Mouse (Mus musculus) lung, postnatal 0 days (tissue): Measurements from ENCODE around the gene Flad1. TPM values are rescaled to one million over a fixed set of nuclear protein-coding genes. Genes with fewer than 3 reads are reported as not detected.

Source experiments
- ATAC-seq: fragments of 200-750 bp; cut with Nextera tagmentation; 2 replicates; pipeline ENCODE4 v1.8.0; 2017; ENCODE audit warnings: moderate library complexity
- DNase-seq: peaks from one replicate; pipeline ENCODE4 v3.0.0-alpha.2; 2016; ENCODE audit warnings: low spot score
- H3K27ac ChIP-seq: fragments of 300-500 bp; sonication (generic); 2 replicates; pipeline ENCODE4 v1.5.1; 2014; ENCODE audit warnings: antibody characterized with exemption, mild to moderate bottlenecking, low read length, mixed read lengths
- H3K27me3 ChIP-seq: fragments of 300-500 bp; sonication (generic); replicated peaks from 2 replicates; pipeline ENCODE4 v1.6.1; 2014; ENCODE audit warnings: low read length, mixed read lengths; ENCODE audit not compliant: insufficient read depth
- H3K36me3 ChIP-seq: fragments of 300-500 bp; sonication (generic); 2 replicates; pipeline ENCODE4 v1.6.1; 2014; ENCODE audit warnings: low read length, mixed read lengths; ENCODE audit not compliant: insufficient read depth
- H3K4me1 ChIP-seq: fragments of 300-500 bp; sonication (generic); 2 replicates; pipeline ENCODE4 v1.6.1; 2014; ENCODE audit warnings: antibody characterized with exemption, low read depth, low read length, mixed read lengths; ENCODE audit not compliant: insufficient read depth
- H3K4me2 ChIP-seq: fragments of 300-500 bp; sonication (generic); replicated peaks from 2 replicates; pipeline ENCODE4 v1.6.1; 2014; ENCODE audit warnings: low read depth, mild to moderate bottlenecking, low read length, moderate library complexity, mixed read lengths
- H3K4me3 ChIP-seq: fragments of 300-500 bp; sonication (generic); 2 replicates; pipeline ENCODE4 v1.5.1; 2014; ENCODE audit warnings: low read depth, low read length
- H3K9ac ChIP-seq: fragments of 300-500 bp; sonication (generic); replicated peaks from 2 replicates; pipeline ENCODE4 v1.6.1; 2014; ENCODE audit warnings: low read depth, mild to moderate bottlenecking
- H3K9me3 ChIP-seq: fragments of 300-500 bp; sonication (generic); 2 replicates; pipeline ENCODE4 v1.6.1; 2016; ENCODE audit warnings: low read length, mixed read lengths
- CTCF ChIP-seq: IDR thresholded peaks from 2 replicates; pipeline ENCODE4 v1.5.1; 2016; ENCODE audit warnings: antibody characterized with exemption, mild to moderate bottlenecking
- EP300 ChIP-seq: IDR thresholded peaks from 2 replicates; pipeline ENCODE4 v1.6.1; 2016; ENCODE audit warnings: antibody characterized with exemption, mild to moderate bottlenecking, control low read depth
- WGBS: fragments of 180-500 bp; shearing (Covaris S2); extraction: QIAGEN DNeasy Blood & Tissue Kit; methylation state at CpG from one replicate; pipeline ENCODE4 v1.1.7; 2014; 5-methylcytosine and 5-hydroxymethylcytosine counted together
- polyA plus RNA-seq: library from polyadenylated mRNA; unstranded; fragments of >200 nt; fragmentation: Nextera tagmentation; extraction: Ambion mirVana; gene quantifications from 2 replicates; pipeline ENCODE4 v1.2.1, GENCODE M21; 2015

The Flad1 gene
- polyA plus RNA-seq, 1 experiment from 2014 or later, result 17.9 TPM

DNA sequence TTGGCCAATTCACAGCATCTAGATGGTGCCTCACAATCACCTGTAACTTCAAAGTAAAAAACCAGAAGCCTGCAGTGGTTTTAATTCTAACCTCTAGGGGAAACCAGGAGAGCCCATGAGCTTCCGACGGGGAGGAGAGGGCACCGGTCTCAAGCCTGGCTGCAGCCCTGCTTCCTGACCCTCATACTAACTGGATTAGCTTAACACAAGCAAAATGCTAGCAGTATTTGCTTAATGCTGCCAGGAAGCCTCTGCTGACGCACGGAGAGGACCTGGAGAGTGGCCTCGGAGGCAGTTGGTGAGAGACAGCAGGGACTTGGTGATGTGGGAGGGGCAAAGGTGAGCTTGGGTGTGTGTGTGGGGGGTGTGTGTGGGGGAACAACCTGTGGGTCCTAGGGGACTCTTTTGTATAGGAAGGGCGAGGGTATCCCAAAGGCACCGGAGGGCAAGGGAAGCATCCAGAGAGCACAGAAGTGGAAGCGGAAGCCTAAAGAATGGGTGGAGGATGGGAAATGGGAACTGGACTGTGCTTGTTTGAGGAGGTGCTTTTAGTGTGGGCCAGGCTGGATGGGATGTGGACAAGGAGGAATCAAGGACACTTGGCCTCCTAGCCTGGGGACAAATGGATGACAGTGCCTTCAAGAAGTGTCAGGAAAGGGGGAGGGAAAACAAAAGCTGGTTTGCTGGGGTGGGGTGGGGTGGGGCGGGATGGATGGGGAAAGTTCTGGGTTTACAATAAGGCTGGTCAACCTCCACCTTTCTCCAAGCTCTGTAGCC, 42.9 kb upstream of the Flad1 start, which contains the start of gene Pmvk:
TSS of gene Pmvk (plus strand) at position 141 of the 777 bp plus-strand sequence.
- TF ChIP-seq CTCF, result no peak
- TF ChIP-seq EP300, result no peak
- H3K9me3 ChIP-seq, result no peaks in the 10 kb centered on the region
- no peak within 1 kb of the TSS for H3K9ac ChIP-seq
- no peaks in the 10 kb centered on the region for H3K27me3 ChIP-seq
- WGBS, result 43% methylated on average over 10 of the region's 10 CpGs
- peaks cover 2% of the 10 kb centered on the region; the same call in 1 of the 2 replicates for H3K4me1 ChIP-seq
- ATAC-seq (no peak), DNase-seq (peak; percentile 49)
- no peak within 1 kb of the TSS for H3K4me2 ChIP-seq
- H3K27ac ChIP-seq, result no peak within 1 kb of the TSS
- H3K4me3 ChIP-seq, result no peak within 1 kb of the TSS
- H3K36me3 ChIP-seq, result no peaks in the 10 kb centered on the region

DNA sequence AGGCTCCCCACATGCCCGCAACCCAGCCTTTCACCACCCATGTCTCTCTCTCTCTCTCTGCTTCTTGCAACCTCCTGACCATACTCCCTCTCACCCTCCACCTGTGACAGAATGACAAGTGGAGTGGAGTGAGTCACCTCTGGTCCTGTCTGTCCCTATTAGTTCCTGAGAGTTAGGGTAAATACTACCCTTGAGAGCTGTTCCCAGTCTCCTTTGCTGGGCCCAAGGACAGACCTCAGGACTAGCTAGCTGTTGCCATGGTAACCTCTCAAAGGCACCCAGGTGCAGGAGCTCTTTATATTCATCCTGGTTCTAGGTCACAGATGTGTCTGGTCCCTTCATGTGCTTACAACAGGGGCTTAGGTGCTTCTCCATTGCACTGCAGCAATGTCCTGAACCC, 40.2 kb upstream of the Flad1 start:
- ATAC-seq (peak; percentile 83), DNase-seq (peak; percentile 94)
- WGBS, result 68% methylated on average over 1 of the region's 1 CpGs
- no peak for TF ChIP-seq CTCF
- TF ChIP-seq EP300, result peak; percentile 96
- Histone ChIP-seq H3K4me3 (no peak overlapping the region), H3K27ac (0 out of 2 replicates have a peak overlapping the region, but pooled peaks have one; percentile 22), H3K9me3 (no peaks in the 10 kb centered on the region), H3K36me3 (no peaks in the 10 kb centered on the region), H3K4me1 (no peaks in the 10 kb centered on the region), H3K4me2 (no peak overlapping the region), H3K9ac (no peak overlapping the region), H3K27me3 (no peaks in the 10 kb centered on the region)

DNA sequence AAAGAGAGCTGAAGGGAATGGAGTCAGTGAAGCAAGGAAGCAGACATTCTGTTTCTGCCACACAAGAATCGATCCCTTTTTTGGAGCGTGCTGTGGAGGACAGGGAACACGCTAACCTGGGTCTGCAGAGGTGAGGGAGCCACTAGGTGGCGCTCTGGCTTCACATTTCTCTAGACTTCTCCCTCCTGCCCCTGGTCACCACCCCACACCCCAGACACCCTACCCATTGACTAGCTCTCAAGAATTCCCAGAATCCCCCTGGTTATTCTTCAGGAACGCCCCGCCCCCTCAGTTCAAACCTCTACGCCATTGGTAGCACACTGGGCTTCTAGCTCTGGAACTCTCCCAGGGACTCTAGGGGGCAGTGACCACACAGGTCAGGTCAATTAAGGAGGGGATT, 37.9 kb upstream of the Flad1 start:
- Histone ChIP-seq H3K4me3 (no peak overlapping the region), H3K36me3 (peaks cover 7% of the 10 kb centered on the region; the same call in 1 of the 2 replicates), H3K9me3 (no peaks in the 10 kb centered on the region), H3K4me1 (no peaks in the 10 kb centered on the region), H3K9ac (no peak overlapping the region), H3K27me3 (no peaks in the 10 kb centered on the region), H3K27ac (no peak overlapping the region), H3K4me2 (no peak overlapping the region)
- TF ChIP-seq EP300 (0 out of 2 replicates have a peak, but pooled peaks have one; percentile 11), CTCF (peak; percentile 83)
- 43% methylated on average over 7 of the region's 7 CpGs for WGBS
- ATAC-seq (peak; percentile 66), DNase-seq (peak; percentile 92)

DNA sequence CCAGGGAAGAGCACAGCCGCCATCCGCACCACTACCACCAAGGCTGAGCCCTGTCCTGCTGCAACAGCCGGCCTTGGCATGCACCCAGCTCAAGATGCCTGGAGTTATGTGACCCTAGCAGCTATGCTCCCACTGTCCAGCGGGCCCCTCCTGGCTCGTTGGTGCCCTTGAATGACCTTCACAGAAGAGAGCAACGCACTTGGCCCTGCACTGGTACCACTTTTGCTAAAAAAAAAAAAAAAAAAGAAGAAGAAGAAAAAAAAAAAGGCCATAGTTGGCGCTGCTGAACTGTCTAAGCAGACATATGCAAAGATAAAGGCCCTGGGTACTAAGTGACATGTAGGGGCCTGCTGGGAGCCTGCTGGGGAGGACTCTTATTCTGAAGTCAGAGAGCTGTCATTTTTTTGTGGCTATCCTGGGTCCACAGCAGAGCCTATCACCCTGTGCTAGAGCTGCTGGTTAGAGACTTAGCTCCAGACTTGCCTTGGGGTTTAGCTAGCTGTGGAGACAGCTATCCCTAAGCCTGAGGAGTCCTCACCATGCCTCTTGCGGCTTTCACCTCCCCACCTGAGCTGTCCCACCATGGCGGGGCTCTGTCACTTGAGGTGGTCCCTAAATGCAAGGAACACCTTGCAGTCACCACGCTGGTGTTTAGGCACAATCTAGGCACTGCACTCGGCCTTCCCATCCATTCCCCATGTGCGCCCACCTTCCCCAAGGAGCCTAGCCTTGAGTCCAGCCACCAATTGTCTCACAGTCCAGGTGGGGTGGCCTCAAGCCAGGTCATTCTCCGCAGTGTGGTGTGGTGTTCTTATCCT, 37.3 kb upstream of the Flad1 start:
- peak; percentile 60 for ATAC-seq
- 43% methylated on average over 13 of the region's 13 CpGs for WGBS
- Histone ChIP-seq H3K4me2 (no peak overlapping the region), H3K36me3 (peaks cover 8% of the 10 kb centered on the region; the same call in 1 of the 2 replicates), H3K27me3 (no peaks in the 10 kb centered on the region), H3K27ac (no peak overlapping the region), H3K9ac (no peak overlapping the region), H3K4me1 (no peaks in the 10 kb centered on the region), H3K4me3 (no peak overlapping the region), H3K9me3 (no peaks in the 10 kb centered on the region)
- peak; percentile 83 for DNase-seq
- no peak for TF ChIP-seq CTCF
- TF ChIP-seq EP300, result no peak

DNA sequence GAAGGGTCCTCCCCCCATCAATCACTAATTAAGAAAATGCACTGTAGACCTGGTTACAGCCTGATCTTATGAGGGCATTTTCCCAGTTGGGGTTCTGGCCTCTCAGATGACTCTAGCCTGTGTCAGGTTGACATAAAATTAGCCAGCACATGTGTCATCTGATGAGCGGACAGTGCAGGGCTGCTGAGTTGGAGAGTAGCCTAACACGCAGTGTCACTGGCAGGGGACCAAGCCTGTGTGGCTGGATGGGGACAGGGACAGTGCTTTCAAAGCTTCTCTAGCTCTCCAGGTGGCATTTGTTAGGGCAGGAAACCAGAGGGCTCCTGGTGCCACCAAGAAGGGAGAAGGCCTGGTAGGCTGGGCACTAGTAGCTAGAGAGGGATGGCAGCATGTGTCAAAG, 29.0 kb upstream of the Flad1 start:
- TF ChIP-seq CTCF, result no peak
- no peak overlapping the region for H3K9ac ChIP-seq
- peaks cover 8% of the 10 kb centered on the region; the same call in 1 of the 2 replicates for H3K36me3 ChIP-seq
- peaks cover 9% of the 10 kb centered on the region; the same call in 1 of the 2 replicates for H3K4me1 ChIP-seq
- H3K9me3 ChIP-seq, result no peaks in the 10 kb centered on the region
- ATAC-seq, result no peak
- H3K27me3 ChIP-seq, result no peaks in the 10 kb centered on the region
- no peak for DNase-seq
- H3K4me3 ChIP-seq, result no peak overlapping the region
- no peak overlapping the region for H3K27ac ChIP-seq
- H3K4me2 ChIP-seq, result no peak overlapping the region
- 89% methylated on average over 2 of the region's 2 CpGs for WGBS

DNA sequence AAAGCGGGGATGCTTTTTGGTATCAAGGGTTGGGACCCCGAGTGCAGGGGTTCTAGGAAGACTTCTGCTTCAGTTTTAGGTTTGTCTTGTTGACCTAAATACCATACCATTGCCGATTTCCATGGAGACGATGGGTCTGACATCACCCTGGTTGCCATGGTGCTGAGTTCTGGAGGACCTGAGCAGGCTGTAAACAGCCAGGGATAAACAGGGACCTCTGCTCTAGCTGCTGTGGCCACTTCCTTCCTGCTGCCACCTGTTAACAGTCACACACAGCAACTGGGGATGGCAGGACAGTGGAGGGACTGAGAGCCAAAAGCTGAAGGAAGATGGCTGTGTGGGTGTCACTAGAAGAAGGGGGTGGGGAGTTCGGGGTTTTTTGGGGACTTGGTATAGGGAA, 25.6 kb upstream of the Flad1 start:
- whole genome bisulfite sequencing, result 29% methylated on average over 5 of the region's 5 CpGs
- Histone ChIP-seq H3K4me3 (peak overlapping the region; percentile 44), H3K9me3 (no peaks in the 10 kb centered on the region), H3K4me2 (peak overlapping the region; percentile 63), H3K27me3 (no peaks in the 10 kb centered on the region), H3K27ac (peak overlapping the region; percentile 84), H3K9ac (peak overlapping the region; percentile 45), H3K4me1 (peaks cover 9% of the 10 kb centered on the region; the same call in 1 of the 2 replicates), H3K36me3 (peaks cover 14% of the 10 kb centered on the region)
- TF ChIP-seq EP300 (no peak), CTCF (no peak)
- DNase-seq (peak; percentile 71), ATAC-seq (peak; percentile 69)
